Mouse (Mus musculus): ENCODE measurements around the gene Nckap5. TPM values are rescaled to one million over a fixed set of nuclear protein-coding genes. Genes with fewer than 3 reads are reported as not detected.

Gene Nckap5
- polyA plus RNA-seq, 1 experiment from 2014 or later: 2.7 TPM

DNA sequence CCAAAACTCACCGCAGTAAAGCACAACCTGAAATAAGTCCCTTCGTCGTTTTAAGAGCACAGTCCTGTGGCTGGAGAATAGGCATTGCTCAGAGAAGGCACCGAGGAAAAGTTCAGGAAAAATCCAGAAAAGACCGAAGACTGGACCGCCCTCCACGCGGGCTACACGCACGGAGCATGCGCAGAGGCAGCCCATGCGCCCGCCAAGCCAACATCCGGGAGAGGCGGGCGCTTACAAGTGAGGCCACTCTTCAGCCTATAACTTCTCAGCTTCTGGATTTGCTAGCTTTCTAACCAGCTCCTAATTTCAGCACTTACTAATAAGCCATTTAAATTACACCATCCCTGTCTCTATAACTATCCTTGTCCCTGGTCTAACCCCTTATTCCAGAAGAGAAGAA is 124.0 kb downstream of the Nckap5 start:
- no peaks in the 10 kb centered on the region for H3K36me3 ChIP-seq (ENCODE audit: control insufficient read depth, insufficient read depth, low read length)
- DNase-seq (ENCODE audit: low spot score) (no peak), ATAC-seq (ENCODE audit: insufficient number of reproducible peaks, low FRiP score, low TSS enrichment, low read depth) (no peak)
- H3K4me1 ChIP-seq (ENCODE audit: control insufficient read depth, insufficient read depth, low read length): no peaks in the 10 kb centered on the region
- H3K4me2 ChIP-seq (ENCODE audit: low read depth, severe bottlenecking): no peak overlapping the region
- WGBS: 93% methylated on average over 16 of the region's 16 CpGs
- H3K4me3 ChIP-seq (ENCODE audit: low read depth, low read length): no peak overlapping the region
- H3K9ac ChIP-seq (ENCODE audit: low read length): no peak overlapping the region
- H3K27ac ChIP-seq (replicated peaks; ENCODE audit: low read depth, low read length): no peak overlapping the region
- no peaks in the 10 kb centered on the region for H3K9me3 ChIP-seq (ENCODE audit: control insufficient read depth, low read length)
- H3K27me3 ChIP-seq (ENCODE audit: control insufficient read depth, insufficient read depth, low read length): no peaks in the 10 kb centered on the region

DNA sequence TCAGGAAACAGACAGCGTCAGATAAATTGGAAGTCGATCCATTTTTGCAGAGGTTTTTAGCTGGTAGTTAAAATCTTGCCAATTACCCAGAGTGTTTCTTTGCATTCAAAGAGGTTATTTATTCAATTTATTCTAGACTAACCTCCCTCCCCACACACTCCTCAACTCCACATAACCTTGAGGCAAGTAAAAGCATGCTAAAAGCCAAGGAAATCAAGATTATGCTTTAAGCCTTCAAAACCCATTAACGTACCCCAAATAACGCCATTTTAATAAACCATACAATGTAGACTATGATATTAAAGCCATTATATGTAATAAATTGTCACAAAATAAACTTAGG is 129.7 kb downstream of the Nckap5 start:
- H3K4me2 ChIP-seq (ENCODE audit: low read depth, severe bottlenecking): no peak overlapping the region
- WGBS: 43% methylated on average over 4 of the region's 4 CpGs
- no peak overlapping the region for H3K4me3 ChIP-seq (ENCODE audit: low read depth, low read length)
- no peaks in the 10 kb centered on the region for H3K36me3 ChIP-seq (ENCODE audit: control insufficient read depth, insufficient read depth, low read length)
- no peak for DNase-seq (ENCODE audit: low spot score)
- H3K9ac ChIP-seq (ENCODE audit: low read length): no peak overlapping the region
- no peaks in the 10 kb centered on the region for H3K27me3 ChIP-seq (ENCODE audit: control insufficient read depth, insufficient read depth, low read length)
- ATAC-seq (ENCODE audit: insufficient number of reproducible peaks, low FRiP score, low TSS enrichment, low read depth): no peak
- no peaks in the 10 kb centered on the region; the same call in 1 of the 2 replicates for H3K4me1 ChIP-seq (ENCODE audit: control insufficient read depth, insufficient read depth, low read length)
- no peaks in the 10 kb centered on the region for H3K9me3 ChIP-seq (ENCODE audit: control insufficient read depth, low read length)
- no peak overlapping the region for H3K27ac ChIP-seq (replicated peaks; ENCODE audit: low read depth, low read length)

DNA sequence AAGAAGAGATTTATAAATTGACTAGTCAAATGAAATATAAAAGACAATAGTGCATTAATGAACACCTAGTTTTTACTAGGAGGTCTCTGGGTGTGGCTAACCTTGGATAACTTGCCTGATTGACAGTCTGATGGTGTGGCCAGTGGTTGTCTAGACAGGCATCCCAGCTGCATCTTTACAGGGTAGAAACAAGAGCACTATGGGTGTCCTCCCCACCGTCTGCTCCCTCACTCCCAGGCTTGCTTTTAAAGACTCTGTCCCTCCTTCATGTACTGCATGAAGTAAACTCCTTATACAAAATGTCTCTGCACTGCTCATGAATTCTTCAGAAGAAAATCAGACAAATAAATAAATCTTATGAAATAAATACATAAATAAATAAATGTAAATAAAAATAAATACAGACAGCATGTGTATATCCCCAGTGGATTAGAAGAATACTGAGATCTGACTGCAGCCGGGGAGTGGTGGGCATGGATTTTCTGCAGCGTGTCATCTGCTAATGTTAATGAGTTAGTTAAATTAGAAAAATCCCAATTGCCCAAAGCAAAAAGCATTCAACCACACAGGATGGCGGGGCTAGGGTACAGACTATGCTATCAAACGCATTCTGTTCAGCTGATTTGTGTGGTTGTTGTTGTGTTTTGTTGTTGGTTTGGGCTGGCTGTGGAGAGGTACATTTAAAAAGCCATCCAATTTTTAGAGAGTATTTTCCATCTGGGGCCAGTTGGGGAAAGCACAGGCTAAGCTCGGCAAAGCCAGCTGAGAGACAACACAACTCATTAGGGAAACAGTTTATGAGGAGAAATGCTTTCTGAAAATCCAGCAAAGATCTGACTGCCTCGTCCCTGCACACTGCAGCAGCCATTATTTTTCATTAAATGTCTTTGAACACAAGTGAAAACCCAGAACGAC is 130.3 kb downstream of the Nckap5 start:
- Histone ChIP-seq H3K4me3 (ENCODE audit: low read depth, low read length) (no peak overlapping the region), H3K4me2 (ENCODE audit: low read depth, severe bottlenecking) (no peak overlapping the region), H3K4me1 (ENCODE audit: control insufficient read depth, insufficient read depth, low read length) (no peaks in the 10 kb centered on the region; the same call in 1 of the 2 replicates), H3K27me3 (ENCODE audit: control insufficient read depth, insufficient read depth, low read length) (no peaks in the 10 kb centered on the region), H3K36me3 (ENCODE audit: control insufficient read depth, insufficient read depth, low read length) (no peaks in the 10 kb centered on the region), H3K9me3 (ENCODE audit: control insufficient read depth, low read length) (no peaks in the 10 kb centered on the region), H3K9ac (ENCODE audit: low read length) (no peak overlapping the region), H3K27ac (replicated peaks; ENCODE audit: low read depth, low read length) (no peak overlapping the region)
- no peak for DNase-seq (ENCODE audit: low spot score)
- WGBS: 35% methylated on average over 8 of the region's 8 CpGs
- peak; percentile 13; the same call in 1 of the 2 replicates for ATAC-seq (ENCODE audit: insufficient number of reproducible peaks, low FRiP score, low TSS enrichment, low read depth)

DNA sequence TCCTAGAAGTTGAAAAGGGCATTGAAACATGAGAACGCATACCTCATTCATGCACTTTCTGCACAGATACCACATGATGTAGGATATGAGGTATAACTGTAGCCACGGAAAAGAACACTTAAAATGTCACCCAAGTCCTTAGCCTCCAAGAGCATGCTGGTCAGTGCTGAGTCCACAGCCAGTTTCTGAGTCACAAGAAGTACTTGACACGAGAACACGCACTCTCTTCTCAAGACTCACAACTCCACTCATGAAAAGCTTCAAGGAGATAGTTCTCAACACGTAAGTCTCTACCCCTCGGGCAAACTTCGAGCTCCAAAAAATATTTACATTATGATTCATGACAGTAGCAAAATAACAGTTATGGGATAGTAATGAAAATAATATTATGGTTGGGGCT is 137.0 kb downstream of the Nckap5 start:
- 88% methylated on average over 7 of the region's 7 CpGs for WGBS
- H3K9me3 ChIP-seq (ENCODE audit: control insufficient read depth, low read length): no peaks in the 10 kb centered on the region
- no peak overlapping the region for H3K4me3 ChIP-seq (ENCODE audit: low read depth, low read length)
- no peak overlapping the region for H3K9ac ChIP-seq (ENCODE audit: low read length)
- no peaks in the 10 kb centered on the region for H3K4me1 ChIP-seq (ENCODE audit: control insufficient read depth, insufficient read depth, low read length)
- DNase-seq (ENCODE audit: low spot score) (no peak), ATAC-seq (ENCODE audit: insufficient number of reproducible peaks, low FRiP score, low TSS enrichment, low read depth) (no peak)
- no peaks in the 10 kb centered on the region for H3K36me3 ChIP-seq (ENCODE audit: control insufficient read depth, insufficient read depth, low read length)
- H3K27ac ChIP-seq (replicated peaks; ENCODE audit: low read depth, low read length): no peak overlapping the region
- no peaks in the 10 kb centered on the region for H3K27me3 ChIP-seq (ENCODE audit: control insufficient read depth, insufficient read depth, low read length)
- H3K4me2 ChIP-seq (ENCODE audit: low read depth, severe bottlenecking): no peak overlapping the region

DNA sequence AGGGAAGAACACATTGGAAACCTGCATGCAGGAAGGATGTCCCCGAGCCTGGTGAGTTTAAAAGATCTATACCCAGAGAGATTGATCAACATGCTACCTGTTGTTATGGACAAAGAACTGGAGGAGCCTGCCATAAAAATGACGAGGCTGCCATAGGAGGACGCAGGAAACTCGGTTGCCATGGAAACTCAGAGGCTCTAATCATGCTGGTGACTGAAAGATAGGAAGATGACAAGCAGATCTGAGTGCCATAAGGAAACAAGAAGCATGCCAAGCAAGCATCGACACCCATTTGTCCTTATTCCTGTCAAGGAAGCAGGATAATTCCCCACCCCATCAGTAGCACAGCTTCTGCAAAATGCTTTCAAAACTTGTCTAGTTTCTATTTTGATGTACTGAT is 142.0 kb downstream of the Nckap5 start:
- no peaks in the 10 kb centered on the region; the same call in 1 of the 2 replicates for H3K4me1 ChIP-seq (ENCODE audit: control insufficient read depth, insufficient read depth, low read length)
- 60% methylated on average over 5 of the region's 5 CpGs for WGBS
- H3K9ac ChIP-seq (ENCODE audit: low read length): no peak overlapping the region
- no peaks in the 10 kb centered on the region for H3K27me3 ChIP-seq (ENCODE audit: control insufficient read depth, insufficient read depth, low read length)
- no peak for ATAC-seq (ENCODE audit: insufficient number of reproducible peaks, low FRiP score, low TSS enrichment, low read depth)
- H3K9me3 ChIP-seq (ENCODE audit: control insufficient read depth, low read length): no peaks in the 10 kb centered on the region
- H3K36me3 ChIP-seq (ENCODE audit: control insufficient read depth, insufficient read depth, low read length): no peaks in the 10 kb centered on the region
- no peak overlapping the region for H3K4me2 ChIP-seq (ENCODE audit: low read depth, severe bottlenecking)
- H3K4me3 ChIP-seq (ENCODE audit: low read depth, low read length): no peak overlapping the region
- H3K27ac ChIP-seq (replicated peaks; ENCODE audit: low read depth, low read length): no peak overlapping the region
- DNase-seq (ENCODE audit: low spot score): no peak

DNA sequence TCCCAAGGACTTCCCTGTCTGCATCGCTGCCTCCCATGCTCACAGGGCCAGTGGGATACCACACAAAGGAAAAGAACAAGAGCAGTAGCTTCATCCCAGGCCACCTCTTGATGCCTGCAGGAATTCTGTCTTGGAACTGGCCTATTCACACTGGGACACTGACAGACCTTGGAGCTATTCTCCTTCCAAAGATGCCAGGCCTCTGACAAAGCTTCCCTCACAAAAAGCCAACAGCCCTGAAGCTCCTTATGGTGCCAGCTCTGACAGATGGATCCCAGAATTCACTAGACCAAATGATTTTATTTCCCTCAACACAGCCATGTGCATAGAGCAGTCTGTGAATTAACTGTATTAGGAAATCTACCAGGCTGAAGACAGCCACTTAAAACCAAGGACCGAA is 143.9 kb downstream of the Nckap5 start:
- H3K27me3 ChIP-seq (ENCODE audit: control insufficient read depth, insufficient read depth, low read length): no peaks in the 10 kb centered on the region
- no peak overlapping the region for H3K9ac ChIP-seq (ENCODE audit: low read length)
- 79% methylated on average over 2 of the region's 2 CpGs for WGBS
- no peak overlapping the region for H3K4me2 ChIP-seq (ENCODE audit: low read depth, severe bottlenecking)
- H3K4me1 ChIP-seq (ENCODE audit: control insufficient read depth, insufficient read depth, low read length): no peaks in the 10 kb centered on the region; the same call in 1 of the 2 replicates
- no peak overlapping the region for H3K27ac ChIP-seq (replicated peaks; ENCODE audit: low read depth, low read length)
- no peak overlapping the region for H3K4me3 ChIP-seq (ENCODE audit: low read depth, low read length)
- DNase-seq (ENCODE audit: low spot score) (no peak), ATAC-seq (ENCODE audit: insufficient number of reproducible peaks, low FRiP score, low TSS enrichment, low read depth) (no peak)
- H3K9me3 ChIP-seq (ENCODE audit: control insufficient read depth, low read length): no peaks in the 10 kb centered on the region
- H3K36me3 ChIP-seq (ENCODE audit: control insufficient read depth, insufficient read depth, low read length): no peaks in the 10 kb centered on the region

DNA sequence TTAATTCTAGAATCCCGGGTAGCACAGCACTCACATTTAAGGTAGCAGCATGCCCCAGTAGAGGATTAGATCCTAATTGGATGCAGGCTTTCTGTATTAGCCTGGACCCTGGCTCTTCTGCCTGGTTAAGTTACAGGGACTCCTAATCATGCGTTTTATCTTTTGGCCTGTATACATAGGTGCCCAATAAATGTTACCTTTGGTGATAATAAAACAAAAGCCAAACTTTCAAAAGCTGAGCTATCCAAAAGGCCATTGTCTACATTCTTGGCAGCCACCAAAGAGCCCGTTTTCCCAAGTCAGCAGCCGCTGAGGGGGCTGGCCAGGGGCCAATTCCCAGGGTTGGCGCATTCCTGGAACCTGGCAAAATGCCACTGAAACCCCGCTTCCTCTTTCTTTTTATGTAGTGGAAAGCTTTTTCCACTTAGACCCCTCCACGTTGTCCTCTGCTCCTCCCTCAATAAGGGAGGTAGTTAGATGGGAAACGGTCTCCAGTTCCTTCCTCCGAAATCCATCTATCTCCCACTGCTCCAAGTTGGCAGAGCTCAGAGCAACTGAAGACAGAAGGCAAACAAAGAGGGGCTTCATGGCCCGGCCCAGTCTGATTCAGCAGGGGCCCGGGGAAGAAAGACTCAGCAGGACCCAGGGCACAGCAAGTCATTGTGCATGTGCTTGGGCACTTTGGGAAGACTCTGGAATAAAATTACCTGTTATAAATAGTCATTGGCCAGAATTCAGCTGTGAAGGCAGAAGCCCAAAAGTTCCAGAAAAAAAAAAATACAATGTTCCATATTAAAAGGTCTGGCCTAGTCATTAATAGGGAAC is 146.8 kb downstream of the Nckap5 start:
- DNase-seq (ENCODE audit: low spot score): peak; percentile 55
- Histone ChIP-seq H3K9ac (ENCODE audit: low read length) (no peak overlapping the region), H3K27ac (replicated peaks; ENCODE audit: low read depth, low read length) (no peak overlapping the region; the same call in 1 of the 2 replicates), H3K27me3 (ENCODE audit: control insufficient read depth, insufficient read depth, low read length) (no peaks in the 10 kb centered on the region), H3K4me2 (ENCODE audit: low read depth, severe bottlenecking) (no peak overlapping the region), H3K9me3 (ENCODE audit: control insufficient read depth, low read length) (no peaks in the 10 kb centered on the region), H3K36me3 (ENCODE audit: control insufficient read depth, insufficient read depth, low read length) (no peaks in the 10 kb centered on the region), H3K4me3 (ENCODE audit: low read depth, low read length) (no peak overlapping the region), H3K4me1 (ENCODE audit: control insufficient read depth, insufficient read depth, low read length) (no peaks in the 10 kb centered on the region; the same call in 1 of the 2 replicates)
- 35% methylated on average over 11 of the region's 11 CpGs for WGBS
- ATAC-seq (ENCODE audit: insufficient number of reproducible peaks, low FRiP score, low TSS enrichment, low read depth): peak; percentile 40

DNA sequence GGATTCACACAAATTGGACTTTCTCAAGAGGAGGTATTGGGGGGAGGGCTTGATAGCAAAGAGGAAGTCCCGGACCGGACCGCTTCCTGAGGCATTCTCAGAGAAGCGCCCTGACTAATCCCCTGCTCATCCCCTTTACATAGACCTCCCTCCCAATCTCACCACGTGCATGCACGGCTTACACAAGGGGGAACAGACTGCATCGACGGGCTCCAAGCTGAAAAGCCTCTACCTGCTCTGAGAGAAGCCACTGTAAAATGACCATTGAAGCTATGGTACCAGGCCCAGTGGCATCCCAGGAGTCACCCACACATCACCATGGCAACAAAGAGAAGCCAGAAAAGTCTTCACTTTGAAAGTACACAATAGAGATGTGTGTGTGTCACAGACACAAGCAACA is 148.8 kb downstream of the Nckap5 start:
- Histone ChIP-seq H3K27ac (replicated peaks; ENCODE audit: low read depth, low read length) (no peak overlapping the region), H3K9me3 (ENCODE audit: control insufficient read depth, low read length) (no peaks in the 10 kb centered on the region), H3K9ac (ENCODE audit: low read length) (no peak overlapping the region), H3K4me3 (ENCODE audit: low read depth, low read length) (no peak overlapping the region), H3K27me3 (ENCODE audit: control insufficient read depth, insufficient read depth, low read length) (no peaks in the 10 kb centered on the region), H3K4me1 (ENCODE audit: control insufficient read depth, insufficient read depth, low read length) (no peaks in the 10 kb centered on the region; the same call in 1 of the 2 replicates), H3K36me3 (ENCODE audit: control insufficient read depth, insufficient read depth, low read length) (no peaks in the 10 kb centered on the region), H3K4me2 (ENCODE audit: low read depth, severe bottlenecking) (no peak overlapping the region)
- no peak for ATAC-seq (ENCODE audit: insufficient number of reproducible peaks, low FRiP score, low TSS enrichment, low read depth)
- WGBS: 49% methylated on average over 8 of the region's 8 CpGs
- no peak for DNase-seq (ENCODE audit: low spot score)

All from limb, embryonic 11.5 days (tissue).